Mouse (Mus musculus) cerebellum, adult 2 months (tissue): ENCODE data around the gene Tank.

Experiments
- CTCF ChIP-seq: fragments of 200-500 bp; IDR thresholded peaks from 2 replicates; pipeline ENCODE4 v1.5.1; 2011; ENCODE audit warnings: low read depth, mild to moderate bottlenecking, control low read depth, low read length, moderate library complexity, borderline replicate concordance; ENCODE audit not compliant: insufficient read depth
- POLR2A ChIP-seq: fragments of 200-500 bp; IDR thresholded peaks from 2 replicates; pipeline ENCODE4 v1.6.1; 2011; ENCODE audit warnings: low read length, control low read depth, borderline replicate concordance; ENCODE audit not compliant: insufficient read depth

DNA sequence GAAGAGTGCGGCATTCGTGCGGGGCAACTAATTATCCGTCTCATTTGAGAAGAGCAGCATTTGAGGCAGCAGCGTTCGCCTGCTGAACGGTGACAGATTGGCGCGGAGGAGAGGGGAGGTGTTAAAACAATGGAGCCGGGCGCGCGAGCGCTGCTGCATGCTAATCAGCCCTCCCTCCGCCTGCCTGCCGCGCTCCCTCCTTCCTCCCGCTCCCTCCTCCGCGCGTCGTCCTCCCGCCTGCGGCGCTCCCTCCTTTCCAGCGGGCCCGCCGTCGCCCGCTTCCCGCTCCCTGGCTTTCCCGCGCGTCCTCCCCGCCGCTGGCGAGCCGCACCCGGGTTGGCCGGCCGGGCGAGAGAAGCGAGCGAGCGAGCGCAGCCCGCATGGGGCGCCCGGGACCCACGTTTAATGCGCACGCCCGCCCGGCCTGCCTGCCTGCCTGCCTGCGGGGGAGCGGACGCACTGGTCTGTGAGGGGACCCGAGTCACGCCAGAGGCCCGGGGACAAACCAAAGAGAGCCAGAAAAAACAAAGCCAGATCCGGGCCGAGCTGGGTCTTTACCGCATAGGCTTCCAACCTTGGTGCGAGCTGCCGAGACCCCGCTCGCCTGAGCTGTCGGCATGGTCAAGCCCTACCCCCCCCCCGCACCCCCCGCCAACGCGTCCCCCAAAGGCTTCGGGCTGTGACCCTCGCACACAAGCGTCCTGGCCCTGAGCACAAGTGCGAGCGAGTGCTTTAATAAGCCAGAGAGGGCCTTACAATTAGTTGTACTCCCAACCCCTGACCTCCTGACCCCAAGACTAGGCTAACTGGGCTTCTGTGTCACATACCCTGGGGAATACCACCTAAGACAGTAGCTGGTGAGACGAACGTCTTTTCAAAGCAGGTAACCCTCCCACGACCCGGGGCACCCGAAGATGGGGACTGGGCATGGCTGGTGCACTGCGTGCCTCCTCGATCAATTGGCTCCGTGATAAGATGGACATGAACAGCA is 78.3 kb downstream of the Tank start:
- no peak for TF ChIP-seq CTCF
- peak; percentile 42 for TF ChIP-seq POLR2A
